Mouse (Mus musculus): ENCODE data around the gene Cyp2g1. TPM values are rescaled to one million over a fixed set of nuclear protein-coding genes. Genes with fewer than 3 reads are reported as not detected.

Gene Cyp2g1
- 0.04 TPM in 1 of 2 replicates, not detected in the other for polyA plus RNA-seq (2012; rRNA removed)

GRCm38 (mm10) chr7:26808592-26808991 is at the start of gene Cyp2g1:
TSS of gene Cyp2g1 (plus strand) at chr7:26808892.

GRCm38 (mm10) chr7:26835059-26835458 is 26.4 kb downstream of the Cyp2g1 start, which contains the start of gene Cyp2a5:
TSS of gene Cyp2a5 (plus strand) at chr7:26835305.

Other genes starting within 250 kb of the Cyp2g1 start
- not detected in 2 replicates for gene Vmn1r185, start 190.4 kb upstream of the Cyp2g1 start, polyA plus RNA-seq (2012; rRNA removed)
- 0.05 TPM in 1 of 2 replicates, not detected in the other for gene Cyp2b23, start 122.5 kb upstream of the Cyp2g1 start, polyA plus RNA-seq (2012; rRNA removed)
- gene Cyp2b19, start 51.8 kb upstream of the Cyp2g1 start, polyA plus RNA-seq (2012; rRNA removed) = not detected in 2 replicates
- gene Cyp2a5, start 26.4 kb downstream of the Cyp2g1 start, polyA plus RNA-seq (2012; rRNA removed) = 0.48 TPM in 2 replicates
- not detected in 2 replicates for gene Cyp2a22, start 130.5 kb downstream of the Cyp2g1 start, polyA plus RNA-seq (2012; rRNA removed)
- gene Cyp2a12, start 220.2 kb downstream of the Cyp2g1 start, polyA plus RNA-seq (2012; rRNA removed) = not detected in 2 replicates

All from central nervous system, embryonic 18 days (tissue).